Mouse (Mus musculus): ENCODE measurements at regions not wholly inside any gene's neighbourhood (a gene's known extent, or its start where the extent isn't known, plus 50 kb on each side); places are given as distances from the start of the nearest gene placed in this dataset.

DNA sequence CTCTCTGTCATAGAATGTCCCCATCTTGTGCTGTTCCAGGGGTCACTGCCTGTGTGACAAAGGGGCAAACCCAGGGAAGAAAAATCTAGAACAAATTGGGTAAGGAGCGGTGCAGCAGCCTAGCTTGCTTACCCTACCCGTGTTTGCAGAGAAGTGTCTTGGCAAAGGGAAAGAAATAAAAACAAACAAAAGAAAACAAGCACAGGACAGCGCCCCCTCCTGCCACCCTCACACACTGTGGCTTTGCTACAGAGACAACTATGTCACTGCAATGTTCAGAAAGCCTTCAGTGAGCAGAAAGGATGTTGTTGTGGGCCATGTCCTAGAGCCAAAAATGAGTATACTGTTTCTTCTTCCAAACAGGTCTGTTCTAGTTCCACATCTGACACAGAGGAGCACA, 71.5 kb upstream of the Tenm3 start:
- H3K4me2 ChIP-seq (ENCODE audit: low read depth), result no peak overlapping the region
- H3K4me3 ChIP-seq (ENCODE audit: low read depth, low read length), result no peak overlapping the region
- no peak overlapping the region for H3K9ac ChIP-seq (ENCODE audit: low read length)
- DNase-seq (ENCODE audit: low spot score), result no peak
- H3K9me3 ChIP-seq (ENCODE audit: control insufficient read depth, low read length), result no peaks in the 10 kb centered on the region
- 64% methylated on average over 3 of the region's 3 CpGs for WGBS
- H3K27me3 ChIP-seq (ENCODE audit: control insufficient read depth, insufficient read depth, low read length), result no peaks in the 10 kb centered on the region
- no peak for ATAC-seq (ENCODE audit: insufficient read depth, low FRiP score, low TSS enrichment)
- H3K36me3 ChIP-seq (ENCODE audit: control insufficient read depth, insufficient read depth, low read length), result no peaks in the 10 kb centered on the region
- H3K4me1 ChIP-seq (ENCODE audit: control insufficient read depth, insufficient read depth, low read length), result no peaks in the 10 kb centered on the region
- no peak overlapping the region for H3K27ac ChIP-seq (ENCODE audit: low read depth, low read length)

- WGBS, result 90% methylated on average over 4 of the region's 4 CpGs
- no peak overlapping the region for H3K27ac ChIP-seq (ENCODE audit: low read depth, low read length)
- H3K9me3 ChIP-seq (ENCODE audit: control insufficient read depth, low read length), result no peaks in the 10 kb centered on the region
- ATAC-seq (ENCODE audit: insufficient read depth, low FRiP score, low TSS enrichment) (no peak), DNase-seq (ENCODE audit: low spot score) (no peak)
- H3K27me3 ChIP-seq (ENCODE audit: control insufficient read depth, insufficient read depth, low read length), result no peaks in the 10 kb centered on the region
- H3K9ac ChIP-seq (ENCODE audit: low read length), result no peak overlapping the region
- H3K4me1 ChIP-seq (ENCODE audit: control insufficient read depth, insufficient read depth, low read length), result no peaks in the 10 kb centered on the region
- H3K4me2 ChIP-seq (ENCODE audit: low read depth), result no peak overlapping the region
- no peaks in the 10 kb centered on the region for H3K36me3 ChIP-seq (ENCODE audit: control insufficient read depth, insufficient read depth, low read length)
- H3K4me3 ChIP-seq (ENCODE audit: low read depth, low read length), result no peak overlapping the region
These were observed 69.1 kb upstream of the Tenm3 start for GRCm38 (mm10) chr8:48912842-48913241.

DNA sequence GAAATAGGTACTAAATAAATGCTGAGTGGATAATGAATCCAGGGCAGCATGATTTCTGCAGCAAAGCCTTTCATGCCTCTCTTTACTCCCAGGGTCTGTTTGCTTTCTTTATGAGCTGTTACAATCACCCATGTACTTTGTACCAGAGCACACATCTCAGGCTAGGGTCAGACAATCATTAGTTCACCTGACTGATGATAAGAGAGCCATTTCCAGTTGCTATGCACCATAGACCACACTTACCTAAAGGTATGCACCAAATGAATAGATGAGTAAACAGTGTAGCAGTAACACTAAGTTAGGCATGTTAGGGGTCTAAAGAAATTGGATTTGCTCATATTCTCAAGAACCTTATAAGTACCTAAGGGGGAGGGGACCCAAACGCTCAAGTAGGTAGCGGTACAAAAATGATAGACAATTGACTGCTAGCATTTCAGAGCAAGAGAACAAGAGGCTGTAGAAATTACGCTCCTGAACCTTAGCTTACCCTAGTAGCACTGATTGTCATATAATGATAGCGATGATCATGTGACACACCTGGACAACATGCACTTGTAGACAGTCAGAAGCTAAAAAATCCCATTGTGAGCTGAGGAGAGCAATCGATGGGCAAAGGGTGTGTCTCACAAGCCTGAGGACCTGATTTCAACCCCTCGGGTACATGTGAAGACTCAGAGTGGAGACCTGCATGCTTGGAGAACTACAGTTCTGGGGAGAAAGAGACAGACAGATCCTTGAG, 58.1 kb upstream of the Tenm3 start:
- ATAC-seq (ENCODE audit: insufficient read depth, low FRiP score, low TSS enrichment) (no peak), DNase-seq (ENCODE audit: low spot score) (no peak)
- no peak overlapping the region for H3K27ac ChIP-seq (ENCODE audit: low read depth, low read length)

GRCm38 (mm10) chr8:48896687-48897086, 52.9 kb upstream of the Tenm3 start:
- Histone ChIP-seq H3K4me2 (ENCODE audit: low read depth) (no peak overlapping the region), H3K9ac (ENCODE audit: low read length) (no peak overlapping the region), H3K36me3 (ENCODE audit: control insufficient read depth, insufficient read depth, low read length) (no peaks in the 10 kb centered on the region), H3K4me1 (ENCODE audit: control insufficient read depth, insufficient read depth, low read length) (peaks cover 2% of the 10 kb centered on the region; the same call in 1 of the 2 replicates), H3K4me3 (ENCODE audit: low read depth, low read length) (no peak overlapping the region), H3K27me3 (ENCODE audit: control insufficient read depth, insufficient read depth, low read length) (no peaks in the 10 kb centered on the region), H3K27ac (ENCODE audit: low read depth, low read length) (no peak overlapping the region), H3K9me3 (ENCODE audit: control insufficient read depth, low read length) (no peaks in the 10 kb centered on the region)
- DNase-seq (ENCODE audit: low spot score), result no peak
- WGBS, result 78% methylated on average over 2 of the region's 2 CpGs
- no peak for ATAC-seq (ENCODE audit: insufficient read depth, low FRiP score, low TSS enrichment)

More for the DNA sequence above, 58.1 kb upstream of the Tenm3 start:
- no peaks in the 10 kb centered on the region for H3K36me3 ChIP-seq (ENCODE audit: control insufficient read depth, insufficient read depth, low read length)
- no peak overlapping the region for H3K4me2 ChIP-seq (ENCODE audit: low read depth)
- no peaks in the 10 kb centered on the region for H3K9me3 ChIP-seq (ENCODE audit: control insufficient read depth, low read length)
- no peak overlapping the region for H3K4me3 ChIP-seq (ENCODE audit: low read depth, low read length)
- no peaks in the 10 kb centered on the region for H3K27me3 ChIP-seq (ENCODE audit: control insufficient read depth, insufficient read depth, low read length)
- no peaks in the 10 kb centered on the region for H3K4me1 ChIP-seq (ENCODE audit: control insufficient read depth, insufficient read depth, low read length)
- WGBS, result 91% methylated on average over 6 of the region's 6 CpGs
- no peak overlapping the region for H3K9ac ChIP-seq (ENCODE audit: low read length)

DNA sequence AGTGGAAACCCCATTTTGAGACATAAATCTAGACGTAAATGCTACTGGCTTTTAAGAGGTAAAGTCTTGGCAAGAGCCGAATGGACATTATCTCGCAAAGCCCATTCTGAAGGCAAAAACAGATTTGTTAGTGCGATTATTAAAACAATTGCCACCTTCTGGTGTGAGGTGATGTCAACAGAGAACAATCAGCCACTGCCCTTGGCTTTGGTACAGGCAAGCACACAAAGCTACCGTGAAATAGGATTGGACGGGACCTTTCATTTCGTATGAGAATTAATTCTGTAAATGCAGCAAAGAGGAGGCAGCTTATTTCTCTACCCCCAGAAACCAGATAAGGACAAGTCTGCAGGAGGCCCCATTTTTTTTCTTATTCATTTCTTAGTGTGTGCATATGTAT, 52.5 kb upstream of the Tenm3 start:
- H3K9me3 ChIP-seq (ENCODE audit: control insufficient read depth, low read length), result no peaks in the 10 kb centered on the region
- no peak for ATAC-seq (ENCODE audit: insufficient read depth, low FRiP score, low TSS enrichment)
- H3K4me3 ChIP-seq (ENCODE audit: low read depth, low read length), result no peak overlapping the region
- H3K36me3 ChIP-seq (ENCODE audit: control insufficient read depth, insufficient read depth, low read length), result no peaks in the 10 kb centered on the region
- DNase-seq (ENCODE audit: low spot score), result no peak
- H3K4me2 ChIP-seq (ENCODE audit: low read depth), result no peak overlapping the region
- 69% methylated on average over 7 of the region's 7 CpGs for WGBS
- H3K9ac ChIP-seq (ENCODE audit: low read length), result no peak overlapping the region
- no peaks in the 10 kb centered on the region for H3K27me3 ChIP-seq (ENCODE audit: control insufficient read depth, insufficient read depth, low read length)
- H3K27ac ChIP-seq (ENCODE audit: low read depth, low read length), result no peak overlapping the region
- H3K4me1 ChIP-seq (ENCODE audit: control insufficient read depth, insufficient read depth, low read length), result peaks cover 2% of the 10 kb centered on the region; the same call in 1 of the 2 replicates

DNA sequence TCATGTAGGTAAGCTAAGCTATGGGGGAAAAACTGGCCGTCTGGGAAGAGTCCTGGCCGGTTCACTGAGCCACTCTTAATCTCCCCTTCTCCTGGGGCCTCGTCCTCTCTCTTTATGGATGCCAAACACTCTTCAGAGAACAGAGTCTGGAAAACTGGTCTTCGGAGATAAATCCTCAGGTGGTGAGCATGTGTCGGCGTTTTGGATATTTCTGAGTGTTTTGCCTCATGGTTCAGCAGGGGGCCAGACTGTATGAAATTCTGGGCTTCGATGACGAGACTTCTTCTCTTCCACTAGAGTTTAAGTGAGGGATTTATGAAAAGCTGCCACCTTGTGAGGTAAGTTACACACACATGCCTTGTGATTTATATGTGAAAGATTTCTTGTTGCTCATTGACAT, 51.8 kb upstream of the Tenm3 start:
- 49% methylated on average over 8 of the region's 8 CpGs for WGBS
- Histone ChIP-seq H3K9me3 (ENCODE audit: control insufficient read depth, low read length) (no peaks in the 10 kb centered on the region), H3K36me3 (ENCODE audit: control insufficient read depth, insufficient read depth, low read length) (no peaks in the 10 kb centered on the region), H3K4me2 (ENCODE audit: low read depth) (no peak overlapping the region), H3K4me3 (ENCODE audit: low read depth, low read length) (no peak overlapping the region), H3K27me3 (ENCODE audit: control insufficient read depth, insufficient read depth, low read length) (no peaks in the 10 kb centered on the region), H3K4me1 (ENCODE audit: control insufficient read depth, insufficient read depth, low read length) (peaks cover 2% of the 10 kb centered on the region; the same call in 1 of the 2 replicates), H3K27ac (ENCODE audit: low read depth, low read length) (no peak overlapping the region), H3K9ac (ENCODE audit: low read length) (no peak overlapping the region)
- DNase-seq (ENCODE audit: low spot score) (no peak), ATAC-seq (ENCODE audit: insufficient read depth, low FRiP score, low TSS enrichment) (no peak)
